Mouse (Mus musculus): ENCODE measurements around the gene Cep295nl.

GRCm38 (mm10) chr11:118328511-118328910, 13.8 kb downstream of the Cep295nl start:
- TF ChIP-seq CTCF (IDR thresholded peaks at IDR 0.05; ENCODE audit: control insufficient read depth, insufficient read depth, insufficient read length) (no peak), USF1 (IDR thresholded peaks at IDR 0.05; ENCODE audit: low read depth) (no peak), MAX (IDR thresholded peaks at IDR 0.05) (no peak), FOSL1 (IDR thresholded peaks at IDR 0.05; ENCODE audit: insufficient read depth, low read length, poor library complexity, severe bottlenecking) (no peak), MYOD1 (IDR thresholded peaks at IDR 0.05; ENCODE audit: control insufficient read depth, insufficient read length, low read depth) (no peak), MYOG (IDR thresholded peaks at IDR 0.05; ENCODE audit: control insufficient read depth, extremely low read depth, insufficient read length) (no peak), CEBPB (IDR thresholded peaks at IDR 0.05; ENCODE audit: low read depth) (no peak)
